Mouse (Mus musculus): ENCODE data around the gene Arhgef15.

Gene Arhgef15

DNA sequence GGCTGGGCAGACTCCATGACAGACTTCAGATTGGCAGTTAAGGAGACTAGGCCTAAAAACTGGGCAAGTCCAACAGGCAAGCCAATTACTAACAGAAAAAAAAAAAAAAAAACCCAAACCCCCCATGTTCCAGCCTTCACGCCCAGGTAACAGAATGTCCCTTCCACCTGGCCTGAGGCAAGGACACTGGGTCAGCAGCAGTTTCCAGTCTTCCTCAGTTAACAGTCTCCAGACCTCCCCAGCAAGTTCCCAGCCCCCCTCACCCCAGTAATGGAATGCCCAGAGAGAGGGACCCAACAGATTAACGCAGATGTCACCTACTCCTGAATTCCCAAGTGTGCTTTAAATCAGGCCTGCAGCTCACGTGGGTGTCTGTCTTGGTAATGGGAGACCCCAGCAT, 34.1 kb downstream of the Arhgef15 start:
- DNase-seq (ENCODE audit: low read depth, low spot score): no peak

GRCm38 (mm10) chr11:68914566-68914965, 42.7 kb downstream of the Arhgef15 start:
- DNase-seq (ENCODE audit: low read depth, low spot score): no peak

GRCm38 (mm10) chr11:68911531-68912177, 45.6 kb downstream of the Arhgef15 start:
- no peak for DNase-seq (ENCODE audit: low read depth, low spot score)

DNA sequence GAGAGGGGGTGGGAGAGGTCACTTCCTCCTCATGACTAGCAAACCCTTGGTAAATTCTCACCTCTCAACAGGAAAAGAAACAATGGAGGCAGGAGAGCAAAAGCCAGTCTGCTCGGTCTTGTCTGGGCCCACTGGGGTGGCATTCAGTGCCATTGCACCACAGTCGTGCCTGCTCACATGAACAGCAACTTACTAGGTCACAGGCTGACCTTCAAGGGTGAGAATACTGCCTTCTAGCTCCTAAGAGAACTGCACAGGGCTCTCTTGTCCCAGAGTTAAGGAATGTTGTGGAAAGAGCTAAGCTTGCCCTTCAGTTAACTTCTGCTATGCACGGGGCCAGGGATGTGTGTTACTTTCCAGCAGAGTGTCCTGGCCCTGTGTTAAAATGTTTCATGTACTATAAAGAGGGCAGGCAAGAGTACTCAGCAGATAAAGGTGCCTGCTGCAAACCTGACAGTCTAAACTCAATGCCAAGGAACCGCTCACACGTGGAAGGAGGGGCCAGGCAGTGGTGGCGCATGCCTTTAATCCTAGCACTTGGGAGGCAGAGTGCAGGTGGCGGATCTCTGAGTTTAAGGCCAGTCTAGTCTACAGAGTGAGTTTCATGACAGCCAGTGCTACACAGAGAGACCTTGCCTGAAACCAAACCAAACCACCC, 48.3 kb downstream of the Arhgef15 start:
- DNase-seq (ENCODE audit: low read depth, low spot score): no peak

DNA sequence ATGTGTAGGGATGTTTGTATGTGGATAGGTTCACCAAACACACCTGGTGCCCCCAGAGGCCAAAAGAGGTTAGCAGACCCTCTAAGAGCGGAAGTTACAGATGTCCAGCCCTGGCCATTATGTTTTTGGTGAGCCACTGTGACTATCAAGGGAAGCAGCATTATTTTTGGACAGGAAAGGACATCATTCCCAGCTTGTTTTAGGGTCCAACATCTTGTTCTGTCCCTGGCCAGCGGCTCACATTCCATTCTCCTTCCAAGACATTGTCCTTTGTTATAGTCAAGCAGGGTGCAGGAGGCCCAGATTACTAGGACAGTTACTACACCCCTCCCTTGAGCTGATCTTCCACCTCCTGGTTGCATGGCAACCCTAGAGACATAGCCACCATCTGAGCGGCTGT, 50.0 kb downstream of the Arhgef15 start:
- no peak for DNase-seq (ENCODE audit: low read depth, low spot score)

GRCm38 (mm10) chr11:68906461-68906790, 50.9 kb downstream of the Arhgef15 start:
- no peak for DNase-seq (ENCODE audit: low read depth, low spot score)

DNA sequence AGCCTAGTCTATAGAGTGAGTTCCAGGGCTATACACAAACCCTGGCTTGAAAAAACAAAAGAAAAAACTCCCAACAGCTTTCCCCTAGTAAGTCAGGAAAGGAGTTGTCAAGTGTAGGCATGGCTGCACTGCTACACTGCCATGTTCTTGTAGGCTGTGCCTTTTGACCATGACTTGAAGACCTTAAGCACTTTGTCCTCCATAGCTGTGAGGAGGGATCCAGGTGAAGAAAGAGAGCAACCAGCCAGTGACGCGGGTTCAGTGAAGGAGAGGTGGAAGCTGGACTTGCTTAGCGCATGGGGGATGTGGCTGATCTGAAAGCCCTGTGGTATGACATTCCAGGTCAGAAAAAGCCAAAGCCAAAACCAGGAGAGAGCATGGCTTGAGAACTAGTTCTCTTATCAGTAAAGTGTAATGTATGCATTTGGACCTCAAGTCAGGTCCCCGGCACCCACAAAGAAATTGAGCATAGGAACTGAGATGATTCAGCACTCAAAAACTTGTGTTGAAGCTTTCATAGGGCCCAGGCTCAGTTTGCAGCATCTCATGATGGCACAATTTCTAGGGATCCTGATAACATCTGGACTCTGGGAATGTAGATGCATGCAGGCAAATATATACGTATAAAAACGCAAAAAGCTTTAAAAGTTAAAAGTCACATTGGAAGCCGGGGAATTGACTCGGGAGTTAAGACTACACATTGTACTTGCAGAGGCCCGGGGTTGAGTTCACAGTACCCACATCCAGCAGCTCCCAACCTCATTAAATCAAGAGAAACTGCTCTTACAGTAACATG, 51.4 kb downstream of the Arhgef15 start:
- no peak for DNase-seq (ENCODE audit: low read depth, low spot score)

DNA sequence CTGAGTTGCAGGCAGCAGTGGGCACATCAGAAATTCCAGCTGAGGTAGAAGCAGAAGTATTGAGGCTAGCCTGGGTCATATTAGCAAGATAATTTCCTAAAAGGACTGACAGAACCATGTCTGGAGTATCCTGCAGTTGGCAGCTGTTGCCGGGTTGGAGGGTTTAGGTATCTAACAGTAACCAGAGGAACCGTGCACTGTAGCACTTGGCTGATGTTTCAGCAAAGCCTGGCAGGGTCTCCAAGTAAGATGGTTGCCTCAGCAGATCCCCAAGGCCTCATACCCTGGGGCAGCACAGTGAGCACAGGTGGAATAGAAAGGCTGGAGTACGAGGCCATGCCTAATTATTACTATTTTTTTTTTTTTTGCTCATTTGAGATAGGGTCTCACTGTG, 52.1 kb downstream of the Arhgef15 start:
- no peak for DNase-seq (ENCODE audit: low read depth, low spot score)

- DNase-seq (ENCODE audit: low read depth, low spot score): peak; percentile 82
These were observed 52.7 kb downstream of the Arhgef15 start for GRCm38 (mm10) chr11:68904375-68905137.

DNA sequence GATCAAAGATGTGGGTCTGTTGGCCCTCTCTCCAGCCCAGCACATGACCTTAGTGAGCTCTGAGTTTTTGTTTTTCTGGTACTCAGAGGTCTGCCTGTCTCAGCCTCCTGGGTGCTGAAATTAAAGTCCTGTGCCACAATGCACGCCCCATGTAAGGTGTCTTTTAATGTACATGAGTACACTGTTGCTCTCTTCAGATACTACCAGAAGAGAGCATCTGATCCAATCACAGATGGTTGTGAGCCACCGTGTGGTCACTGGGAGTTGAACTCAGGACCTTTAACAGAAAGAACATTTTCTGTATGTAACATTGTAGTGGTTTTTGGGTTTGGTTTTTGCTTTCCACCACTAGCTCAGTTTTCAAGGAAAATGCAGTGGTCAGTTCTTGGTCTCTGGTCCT, 53.5 kb downstream of the Arhgef15 start:
- DNase-seq (ENCODE audit: low read depth, low spot score): no peak

DNA sequence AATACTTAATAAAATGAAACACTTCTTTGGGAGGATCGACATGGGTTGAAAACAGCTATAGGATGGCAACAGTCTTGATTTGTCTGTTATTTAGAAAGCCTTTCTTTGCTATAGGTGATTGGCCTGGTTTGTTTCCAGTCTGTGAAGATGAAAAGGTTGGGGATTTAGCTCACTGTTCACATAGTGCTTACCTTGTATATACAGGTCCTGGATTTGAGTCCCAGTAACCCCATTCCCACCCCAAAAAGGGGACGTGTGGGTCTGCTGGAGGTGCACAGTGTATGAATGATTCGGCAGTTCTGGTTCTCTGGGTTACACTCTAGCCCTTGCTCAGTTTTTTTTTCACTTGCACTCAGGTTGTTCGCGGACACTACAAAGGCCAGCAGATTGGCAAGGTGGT, 54.5 kb downstream of the Arhgef15 start:
- DNase-seq (ENCODE audit: low read depth, low spot score): no peak

- no peak for DNase-seq (ENCODE audit: low read depth, low spot score)
These were observed 54.9 kb downstream of the Arhgef15 start for GRCm38 (mm10) chr11:68902367-68902766.

DNA sequence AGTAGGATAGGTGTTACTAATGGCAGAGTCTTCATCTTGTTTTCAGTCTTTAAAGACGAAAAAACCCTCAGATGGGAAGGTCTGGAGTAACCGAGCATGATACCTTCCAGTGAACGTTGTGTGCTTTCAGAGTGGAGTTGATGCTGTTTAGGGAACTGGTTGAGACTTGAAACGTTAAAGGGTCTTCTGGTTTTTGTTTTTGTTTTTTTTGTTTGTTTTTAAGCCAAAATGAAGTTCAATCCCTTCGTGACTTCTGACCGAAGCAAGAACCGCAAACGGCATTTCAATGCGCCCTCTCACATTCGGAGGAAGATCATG, 55.3 kb downstream of the Arhgef15 start:
- DNase-seq (ENCODE audit: low read depth, low spot score): no peak

DNA sequence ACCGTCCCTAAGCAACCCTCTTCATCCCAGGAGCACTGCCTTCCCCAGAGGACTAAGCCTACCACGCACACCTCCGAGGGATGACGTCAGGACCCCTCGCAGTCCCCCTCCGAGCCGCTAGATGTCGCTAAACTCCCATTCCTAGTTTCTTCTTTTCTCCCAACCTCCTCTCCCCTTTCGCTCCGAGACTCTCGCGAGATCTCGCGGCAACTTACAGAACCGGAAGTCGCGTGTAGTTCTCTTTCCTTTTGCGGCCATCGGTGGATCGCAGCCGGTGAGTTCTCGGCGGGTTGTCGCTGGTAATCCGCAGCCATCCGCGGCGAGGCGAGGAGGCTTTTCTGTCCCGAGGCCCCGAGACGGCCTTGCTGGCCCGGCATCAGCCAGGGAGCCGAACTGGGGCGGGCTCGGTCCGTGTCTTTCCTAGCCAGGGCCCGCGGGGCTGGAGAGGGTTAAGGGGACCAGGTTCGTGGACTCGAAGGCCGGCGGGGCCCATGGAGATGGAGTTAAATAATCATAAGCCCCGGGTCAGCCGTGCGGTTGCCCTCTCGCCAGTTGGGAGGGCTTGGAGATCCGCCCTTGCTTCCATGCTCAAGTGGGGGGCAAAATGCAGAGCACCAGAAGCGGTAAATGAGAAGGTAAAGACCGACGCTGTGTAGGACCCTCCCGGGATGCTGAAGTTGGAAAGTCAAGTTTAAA, 55.8 kb downstream of the Arhgef15 start, which contains the start of gene Rpl26:
Gene Rpl26, plus strand, starts transcription at position 233 of the 696 bp plus-strand sequence.
- DNase-seq (ENCODE audit: low read depth, low spot score): peak; percentile 99

- DNase-seq (ENCODE audit: low read depth, low spot score): no peak
These were observed 56.5 kb downstream of the Arhgef15 start for GRCm38 (mm10) chr11:68900519-68901350.

DNA sequence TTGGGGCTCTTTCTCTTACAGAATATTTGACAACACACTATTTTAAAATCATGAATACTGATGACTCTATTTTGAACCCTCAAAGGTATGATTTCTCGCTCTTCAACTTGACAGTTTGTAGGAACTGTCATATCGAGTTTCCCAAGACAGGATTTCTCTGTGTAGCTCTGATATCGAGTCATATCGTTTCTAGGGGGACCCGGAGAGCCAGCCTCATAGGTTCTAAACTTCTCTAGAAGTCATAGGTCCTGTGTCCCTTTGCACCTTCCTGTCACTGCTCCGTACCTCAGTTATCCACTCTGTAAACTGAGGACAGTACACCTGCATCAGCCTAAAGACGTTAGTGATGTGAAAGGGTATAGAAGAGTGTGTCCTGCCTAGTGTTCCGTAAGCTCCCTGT, 57.5 kb downstream of the Arhgef15 start:
- no peak for DNase-seq (ENCODE audit: low read depth, low spot score)

DNA sequence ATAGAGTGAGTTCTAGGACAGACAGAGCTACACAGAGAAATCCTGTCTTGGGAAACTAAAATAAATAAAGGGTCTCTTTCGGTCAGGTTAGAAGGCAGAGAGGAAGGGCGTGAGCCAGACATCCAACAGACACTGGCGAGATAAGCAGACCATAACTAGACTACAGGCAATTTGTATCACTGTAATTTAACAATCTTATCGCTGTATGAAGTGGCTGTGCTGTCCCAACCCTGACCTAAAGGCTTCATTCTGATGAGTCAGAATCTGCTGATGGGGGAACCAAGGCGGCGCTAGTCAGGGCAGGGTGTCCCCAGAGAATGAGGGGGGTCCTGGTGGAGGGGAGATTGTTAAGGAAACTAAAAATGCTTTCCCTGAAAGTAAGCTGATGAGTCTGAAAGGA, 58.5 kb downstream of the Arhgef15 start:
- DNase-seq (ENCODE audit: low read depth, low spot score): no peak

GRCm38 (mm10) chr11:68897838-68898237, 59.4 kb downstream of the Arhgef15 start:
- DNase-seq (ENCODE audit: low read depth, low spot score): no peak

DNA sequence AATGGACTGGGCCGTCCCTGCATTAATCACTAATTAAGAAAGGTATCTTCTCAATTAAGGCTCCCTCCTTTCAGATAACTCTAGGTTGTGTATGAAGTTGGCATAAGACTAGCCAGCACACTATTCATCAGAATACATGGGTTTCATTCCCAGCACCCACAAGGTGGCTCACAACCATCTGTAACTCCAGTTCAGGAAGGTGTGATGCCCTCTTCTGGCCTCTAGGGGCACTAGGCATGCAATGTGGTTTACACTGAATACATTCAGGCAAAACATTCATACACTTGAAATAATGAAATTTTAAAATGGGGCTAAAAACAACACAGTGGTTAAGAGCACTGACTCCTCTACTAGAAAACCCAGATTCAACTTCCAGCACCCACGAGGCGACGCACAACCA, 60.2 kb downstream of the Arhgef15 start:
- DNase-seq (ENCODE audit: low read depth, low spot score): no peak

- no peak for DNase-seq (ENCODE audit: low read depth, low spot score)
These were observed 61.0 kb downstream of the Arhgef15 start for GRCm38 (mm10) chr11:68896247-68896646.

Data from WW6 (cell line).